Mouse (Mus musculus) forebrain, embryonic 12.5 days (tissue): ENCODE data around the gene Numa1. TPM values are rescaled to one million over a fixed set of nuclear protein-coding genes. Genes with fewer than 3 reads are reported as not detected.
A peak's percentile ranks its signal among the peaks of the same experiment; 100 is the strongest.

Source experiments
- ATAC-seq: fragments of 200-750 bp; cut with Nextera tagmentation; 2 replicates; pipeline ENCODE4 v1.8.0; 2017; ENCODE audit warnings: moderate TSS enrichment; ENCODE audit not compliant: low FRiP score
- H3K27ac ChIP-seq: fragments of 300-500 bp; sonication (generic); 2 replicates; pipeline ENCODE4 v1.5.1; 2016; ENCODE audit warnings: mild to moderate bottlenecking
- H3K27me3 ChIP-seq: fragments of 300-500 bp; sonication (generic); 2 replicates; pipeline ENCODE4 v1.6.1; 2016; ENCODE audit warnings: mild to moderate bottlenecking
- H3K36me3 ChIP-seq: fragments of 300-500 bp; sonication (generic); replicated peaks from 2 replicates; pipeline ENCODE4 v1.6.1; 2016; ENCODE audit warnings: mild to moderate bottlenecking
- H3K4me1 ChIP-seq: fragments of 300-500 bp; sonication (generic); 2 replicates; pipeline ENCODE4 v1.6.1; 2016
- H3K4me2 ChIP-seq: fragments of 300-500 bp; sonication (generic); 2 replicates; pipeline ENCODE4 v1.6.1; 2016; ENCODE audit warnings: mild to moderate bottlenecking, moderate library complexity
- H3K4me3 ChIP-seq: fragments of 300-500 bp; sonication (generic); replicated peaks from 2 replicates; pipeline ENCODE4 v1.5.1; 2016; ENCODE audit warnings: mild to moderate bottlenecking
- H3K9ac ChIP-seq: fragments of 300-500 bp; sonication (generic); 2 replicates; pipeline ENCODE4 v1.6.1; 2016; ENCODE audit warnings: mild to moderate bottlenecking
- H3K9me3 ChIP-seq: fragments of 300-500 bp; sonication (generic); 2 replicates; pipeline ENCODE4 v1.6.1; 2016
- WGBS: fragments of 180-500 bp; shearing (Covaris S2); methylation state at CpG from one replicate; pipeline ENCODE4 v1.1.7; 2016; 5-methylcytosine and 5-hydroxymethylcytosine counted together
- polyA plus RNA-seq: library from polyadenylated mRNA; unstranded; fragments of >200 nt; fragmentation: Nextera tagmentation; extraction: Ambion mirVana; gene quantifications from 2 replicates; pipeline ENCODE4 v1.2.1, GENCODE M21; 2016

Gene Numa1
- polyA plus RNA-seq, 1 experiment from 2014 or later = 112 TPM

- Histone ChIP-seq H3K9ac (no peak overlapping the region), H3K36me3 (no peaks in the 10 kb centered on the region), H3K4me2 (no peak overlapping the region), H3K27ac (no peak overlapping the region), H3K9me3 (no peaks in the 10 kb centered on the region), H3K27me3 (no peaks in the 10 kb centered on the region), H3K4me3 (no peak overlapping the region), H3K4me1 (peaks cover 21% of the 10 kb centered on the region)
- 90% methylated on average over 1 of the region's 1 CpGs for WGBS
- no peak for ATAC-seq
These were observed 33.3 kb downstream of the Numa1 start for GRCm38 (mm10) chr7:101967256-101967655.

DNA sequence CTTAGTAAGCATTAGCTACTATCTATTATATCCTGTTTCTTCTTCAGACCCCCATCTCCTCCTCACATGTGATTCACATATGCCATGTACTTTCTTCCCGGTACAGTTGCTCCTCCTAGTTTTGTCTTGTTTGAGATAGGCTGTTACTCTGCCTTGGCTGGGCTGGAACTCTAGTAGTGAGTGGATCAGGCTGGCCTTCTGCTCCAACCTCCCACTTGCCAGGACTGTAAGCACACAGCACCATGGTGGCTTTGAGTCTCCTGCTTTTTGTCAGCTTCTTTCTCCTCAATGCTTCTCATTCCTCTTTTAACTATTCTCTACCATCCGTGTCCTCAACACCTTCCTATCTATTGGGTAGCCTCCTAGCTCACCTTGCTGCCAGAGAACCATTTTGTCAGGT is 34.8 kb downstream of the Numa1 start:
- Histone ChIP-seq H3K4me2 (peak overlapping the region; percentile 78; the same call in 1 of the 2 replicates), H3K4me1 (peaks cover 35% of the 10 kb centered on the region), H3K9me3 (no peaks in the 10 kb centered on the region), H3K4me3 (no peak overlapping the region), H3K9ac (no peak overlapping the region; the same call in 1 of the 2 replicates), H3K27me3 (no peaks in the 10 kb centered on the region), H3K27ac (peak overlapping the region; percentile 60), H3K36me3 (no peaks in the 10 kb centered on the region)
- no peak for ATAC-seq
- WGBS = 62% methylated on average over 2 of the region's 2 CpGs

GRCm38 (mm10) chr7:101969694-101970428 is 36.0 kb downstream of the Numa1 start:
- ATAC-seq = peak; percentile 93
- Histone ChIP-seq H3K9ac (peak overlapping the region; percentile 91), H3K9me3 (no peaks in the 10 kb centered on the region), H3K36me3 (no peaks in the 10 kb centered on the region), H3K27ac (peak overlapping the region; percentile 100), H3K27me3 (no peaks in the 10 kb centered on the region), H3K4me1 (peaks cover 39% of the 10 kb centered on the region), H3K4me2 (peak overlapping the region; percentile 78), H3K4me3 (peak overlapping the region; percentile 62)
- WGBS = under 1% methylated on average over 53 of the region's 53 CpGs

DNA sequence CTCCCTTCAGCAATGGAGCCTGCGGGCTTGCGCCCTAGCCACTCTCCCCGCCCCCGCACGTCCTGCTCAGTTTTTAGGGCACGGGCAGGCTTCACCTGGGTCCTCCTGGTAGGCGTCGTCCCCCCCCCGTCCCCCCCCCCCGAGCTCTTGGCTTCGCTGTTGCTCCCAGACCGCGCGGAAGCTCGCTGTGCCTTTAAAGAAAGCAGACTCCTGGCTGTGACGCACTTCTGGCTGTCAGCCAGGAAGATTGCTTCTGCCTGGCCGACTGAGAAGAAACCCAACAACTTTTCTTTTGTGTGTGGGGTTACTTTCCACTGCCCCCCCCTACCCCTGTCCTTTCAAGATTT is 36.5 kb downstream of the Numa1 start:
- peak; percentile 70 for ATAC-seq
- Histone ChIP-seq H3K4me1 (peaks cover 39% of the 10 kb centered on the region), H3K27me3 (no peaks in the 10 kb centered on the region), H3K4me3 (peak overlapping the region; percentile 62), H3K9me3 (no peaks in the 10 kb centered on the region), H3K36me3 (no peaks in the 10 kb centered on the region), H3K4me2 (peak overlapping the region; percentile 78), H3K9ac (peak overlapping the region; percentile 91), H3K27ac (peak overlapping the region; percentile 100)
- WGBS = under 1% methylated on average over 17 of the region's 17 CpGs

DNA sequence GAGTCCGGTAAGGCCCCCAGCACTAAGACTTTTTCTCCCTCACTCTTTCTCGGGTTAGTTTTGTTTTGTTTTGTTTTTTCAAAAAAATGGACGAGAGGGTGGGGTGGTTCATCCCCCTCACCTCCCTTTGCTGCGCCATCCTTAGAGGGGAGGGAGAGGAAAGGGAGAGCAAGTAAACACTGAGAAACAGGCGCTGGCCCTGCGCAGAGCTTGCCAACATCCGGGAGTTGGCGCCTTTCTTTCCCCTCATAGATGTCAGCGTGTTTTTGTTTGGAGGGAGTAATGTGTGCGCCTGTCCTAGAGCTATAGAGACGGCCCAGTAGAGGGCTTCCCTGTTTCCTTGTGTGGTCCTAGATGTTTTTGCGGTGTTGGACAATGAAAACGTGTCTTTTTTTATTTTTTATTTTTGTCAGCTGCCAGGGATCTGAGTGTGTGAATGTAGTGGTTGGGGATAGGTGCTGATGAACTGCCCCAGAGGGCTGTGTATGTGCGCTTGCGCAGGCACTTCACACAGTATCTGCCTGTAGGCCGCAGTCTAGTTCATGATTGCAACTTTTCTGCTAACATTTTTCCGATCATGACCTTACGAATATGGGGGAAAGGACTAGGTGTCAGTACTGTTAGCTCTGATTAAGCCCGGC is 37.0 kb downstream of the Numa1 start:
- Histone ChIP-seq H3K4me2 (peak overlapping the region; percentile 78), H3K27ac (peak overlapping the region; percentile 100), H3K4me1 (peaks cover 39% of the 10 kb centered on the region), H3K4me3 (peak overlapping the region; percentile 62), H3K9me3 (no peaks in the 10 kb centered on the region), H3K27me3 (no peaks in the 10 kb centered on the region), H3K36me3 (peaks cover under 1% of the 10 kb centered on the region; the same call in 1 of the 2 replicates), H3K9ac (peak overlapping the region; percentile 91)
- WGBS = 1% methylated on average over 19 of the region's 19 CpGs
- ATAC-seq = peak; percentile 78

- ATAC-seq = no peak
- H3K9me3 ChIP-seq = no peaks in the 10 kb centered on the region
- H3K27me3 ChIP-seq = no peaks in the 10 kb centered on the region
- H3K4me3 ChIP-seq = peak overlapping the region; percentile 62
- H3K27ac ChIP-seq = peak overlapping the region; percentile 100
- peaks cover 7% of the 10 kb centered on the region; the same call in 1 of the 2 replicates for H3K36me3 ChIP-seq
- peak overlapping the region; percentile 78 for H3K4me2 ChIP-seq
- WGBS = 40% methylated on average over 2 of the region's 2 CpGs
- H3K4me1 ChIP-seq = peaks cover 39% of the 10 kb centered on the region
- H3K9ac ChIP-seq = peak overlapping the region; percentile 91
These were observed 37.8 kb downstream of the Numa1 start for GRCm38 (mm10) chr7:101971721-101972120.

DNA sequence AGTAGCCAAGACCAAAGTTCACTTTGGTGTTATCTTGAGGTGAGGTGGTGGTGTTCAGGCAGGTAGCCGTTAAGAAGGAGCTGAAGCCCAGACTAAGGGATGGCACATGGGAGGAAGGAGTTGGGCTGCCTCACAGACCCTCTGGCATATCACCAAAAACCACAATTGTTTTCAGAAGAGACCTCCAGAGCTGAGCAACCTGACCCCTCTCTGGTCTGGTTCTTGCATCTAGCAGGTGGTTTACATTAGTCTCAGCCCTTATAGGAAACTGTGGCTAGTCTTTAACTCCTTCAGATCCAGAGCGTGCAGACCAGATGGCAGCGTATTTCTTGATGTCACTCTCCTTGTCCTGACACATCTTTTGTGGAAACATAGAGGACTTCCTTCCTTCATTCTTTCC is 39.8 kb downstream of the Numa1 start:
- H3K9ac ChIP-seq = no peak overlapping the region
- H3K27me3 ChIP-seq = no peaks in the 10 kb centered on the region
- peaks cover 16% of the 10 kb centered on the region; the same call in 1 of the 2 replicates for H3K36me3 ChIP-seq
- H3K4me2 ChIP-seq = no peak overlapping the region
- H3K4me3 ChIP-seq = no peak overlapping the region
- H3K4me1 ChIP-seq = peaks cover 34% of the 10 kb centered on the region
- no peaks in the 10 kb centered on the region for H3K9me3 ChIP-seq
- no peak overlapping the region for H3K27ac ChIP-seq
- no peak for ATAC-seq
- 88% methylated on average over 3 of the region's 3 CpGs for WGBS

DNA sequence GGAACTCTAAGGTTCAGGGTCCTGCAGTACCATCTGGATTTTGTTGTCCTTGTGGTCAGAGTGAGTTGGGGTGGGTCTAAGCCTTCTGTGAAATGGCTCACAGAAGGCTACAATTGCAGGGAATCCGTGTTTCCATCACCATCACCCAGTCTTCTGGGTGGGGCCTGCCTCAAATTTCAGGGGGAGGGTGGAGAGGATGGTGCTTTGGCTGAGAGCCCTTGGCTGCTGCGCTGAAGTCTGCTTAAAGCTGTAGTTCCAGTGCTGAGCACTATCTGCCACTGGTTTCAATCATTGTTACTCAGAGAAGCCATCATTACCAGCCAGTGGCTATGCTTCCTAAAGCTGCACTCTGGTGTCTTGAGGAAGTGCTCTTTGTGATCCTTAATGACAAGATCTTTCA is 40.6 kb downstream of the Numa1 start:
- H3K4me3 ChIP-seq = no peak overlapping the region
- H3K9ac ChIP-seq = no peak overlapping the region
- H3K36me3 ChIP-seq = peaks cover 20% of the 10 kb centered on the region; the same call in 1 of the 2 replicates
- H3K9me3 ChIP-seq = no peaks in the 10 kb centered on the region
- peaks cover 30% of the 10 kb centered on the region for H3K4me1 ChIP-seq
- H3K27ac ChIP-seq = no peak overlapping the region
- no peak overlapping the region for H3K4me2 ChIP-seq
- ATAC-seq = no peak
- WGBS = 74% methylated on average over 2 of the region's 2 CpGs
- H3K27me3 ChIP-seq = no peaks in the 10 kb centered on the region

DNA sequence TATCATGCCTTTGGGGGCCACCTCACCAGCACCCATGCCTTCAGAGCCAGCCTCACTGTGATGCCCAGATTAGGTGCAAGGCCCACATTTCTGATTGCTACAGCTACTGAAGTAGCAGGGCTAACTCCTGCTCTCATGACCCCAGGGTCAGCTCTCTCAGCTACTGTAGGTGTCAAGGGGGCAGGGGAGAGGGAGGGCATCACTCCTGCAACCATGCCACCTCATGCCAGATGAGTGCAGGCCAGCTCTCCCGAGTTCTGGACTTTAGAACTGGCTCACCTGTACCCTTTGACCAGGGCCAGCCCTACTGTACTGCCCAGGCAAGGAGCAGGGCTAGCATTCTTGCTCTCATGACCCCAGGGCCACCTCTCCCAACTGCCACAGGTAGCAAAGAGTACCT is 48.8 kb downstream of the Numa1 start:
- ATAC-seq = no peak
- WGBS = 69% methylated on average over 1 of the region's 1 CpGs

GRCm38 (mm10) chr7:101985081-101985480 is 51.2 kb downstream of the Numa1 start:
- WGBS = 93% methylated on average over 3 of the region's 3 CpGs
- no peak overlapping the region for H3K4me2 ChIP-seq
- no peak overlapping the region for H3K4me3 ChIP-seq
- no peaks in the 10 kb centered on the region for H3K9me3 ChIP-seq
- H3K27me3 ChIP-seq = no peaks in the 10 kb centered on the region
- peaks cover 64% of the 10 kb centered on the region for H3K36me3 ChIP-seq
- H3K27ac ChIP-seq = no peak overlapping the region
- ATAC-seq = no peak
- no peaks in the 10 kb centered on the region for H3K4me1 ChIP-seq
- H3K9ac ChIP-seq = no peak overlapping the region

More for the DNA sequence above, 48.8 kb downstream of the Numa1 start:
- H3K9me3 ChIP-seq = no peaks in the 10 kb centered on the region
- H3K4me1 ChIP-seq = no peaks in the 10 kb centered on the region
- no peaks in the 10 kb centered on the region for H3K27me3 ChIP-seq
- H3K4me2 ChIP-seq = no peak overlapping the region
- no peak overlapping the region for H3K27ac ChIP-seq
- no peak overlapping the region for H3K9ac ChIP-seq
- peaks cover 50% of the 10 kb centered on the region for H3K36me3 ChIP-seq
- H3K4me3 ChIP-seq = no peak overlapping the region

DNA sequence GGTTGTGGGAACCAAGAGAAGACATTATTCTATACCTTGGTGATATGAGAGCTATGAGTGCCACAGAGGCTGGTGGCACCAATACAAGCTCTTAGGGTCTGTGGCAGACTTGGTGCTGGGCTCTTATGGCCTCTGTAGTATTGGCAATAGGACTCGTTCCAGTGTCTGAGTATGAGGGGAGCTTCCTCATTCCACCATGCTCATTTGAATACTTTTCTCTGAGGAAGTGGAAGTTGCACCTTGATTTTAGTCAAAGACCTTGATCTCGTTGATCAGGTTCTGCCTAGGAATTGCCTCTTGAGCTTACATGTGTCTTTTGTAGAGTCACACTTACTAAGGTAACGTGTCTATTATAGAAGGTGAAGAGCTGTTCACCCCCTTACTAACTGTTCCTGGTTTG is 60.3 kb downstream of the Numa1 start:
- H3K4me3 ChIP-seq = no peak overlapping the region
- no peak overlapping the region for H3K4me2 ChIP-seq
- peaks cover 93% of the 10 kb centered on the region for H3K36me3 ChIP-seq
- no peak for ATAC-seq
- no peaks in the 10 kb centered on the region for H3K4me1 ChIP-seq
- 88% methylated on average over 3 of the region's 3 CpGs for whole genome bisulfite sequencing
- H3K9me3 ChIP-seq = no peaks in the 10 kb centered on the region
- no peak overlapping the region for H3K27ac ChIP-seq
- no peak overlapping the region for H3K9ac ChIP-seq
- no peaks in the 10 kb centered on the region for H3K27me3 ChIP-seq

DNA sequence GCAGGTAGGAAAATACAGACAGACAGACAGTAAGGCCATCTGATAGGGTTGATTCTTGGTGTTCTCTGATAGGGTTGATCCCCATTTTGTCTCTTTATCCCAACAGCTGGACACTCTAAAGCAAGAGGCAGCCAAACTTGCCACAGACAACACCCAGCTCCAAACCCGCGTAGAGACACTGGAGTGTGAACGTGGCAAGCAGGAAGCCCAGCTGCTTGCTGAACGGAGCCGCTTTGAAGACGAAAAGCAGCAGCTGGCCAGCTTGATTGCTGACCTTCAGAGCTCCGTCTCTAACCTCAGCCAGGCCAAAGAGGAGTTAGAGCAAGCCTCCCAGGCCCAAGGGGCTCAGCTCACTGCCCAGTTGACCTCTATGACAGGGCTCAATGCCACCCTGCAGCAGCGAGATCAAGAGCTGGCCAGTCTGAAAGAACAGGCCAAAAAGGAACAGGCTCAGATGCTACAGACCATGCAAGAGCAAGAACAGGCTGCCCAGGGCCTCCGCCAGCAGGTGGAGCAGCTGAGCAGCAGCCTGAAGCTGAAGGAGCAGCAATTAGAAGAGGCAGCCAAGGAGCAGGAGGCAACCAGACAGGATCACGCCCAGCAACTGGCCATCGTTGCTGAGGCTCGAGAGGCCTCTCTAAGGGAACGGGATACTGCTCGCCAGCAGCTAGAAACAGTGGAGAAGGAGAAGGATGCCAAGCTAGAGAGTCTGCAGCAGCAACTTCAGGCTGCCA is 64.5 kb downstream of the Numa1 start:
- WGBS = 78% methylated on average over 14 of the region's 14 CpGs
- ATAC-seq = peak; percentile 49; the same call in 1 of the 2 replicates
- peaks cover 95% of the 10 kb centered on the region for H3K36me3 ChIP-seq

More for the DNA sequence above, 64.5 kb downstream of the Numa1 start:
- H3K9ac ChIP-seq = no peak overlapping the region
- no peaks in the 10 kb centered on the region for H3K27me3 ChIP-seq
- no peak overlapping the region for H3K27ac ChIP-seq
- H3K4me1 ChIP-seq = no peaks in the 10 kb centered on the region
- H3K9me3 ChIP-seq = no peaks in the 10 kb centered on the region
- no peak overlapping the region for H3K4me2 ChIP-seq
- no peak overlapping the region for H3K4me3 ChIP-seq
